Mouse (Mus musculus) liver (tissue): ENCODE measurements around the gene Als2cl.
A peak's percentile ranks its signal among the peaks of the same experiment; 100 is the strongest.

Experiments
- DNase-seq: peaks from one replicate; pipeline ENCODE4 v3.0.0-alpha.2; 2020; ENCODE audit warnings: mixed read lengths

Gene Als2cl

GRCm38 (mm10) chr9:110920665-110921419 lies 41.2 kb downstream of the Als2cl start:
- no peak for DNase-seq

DNA sequence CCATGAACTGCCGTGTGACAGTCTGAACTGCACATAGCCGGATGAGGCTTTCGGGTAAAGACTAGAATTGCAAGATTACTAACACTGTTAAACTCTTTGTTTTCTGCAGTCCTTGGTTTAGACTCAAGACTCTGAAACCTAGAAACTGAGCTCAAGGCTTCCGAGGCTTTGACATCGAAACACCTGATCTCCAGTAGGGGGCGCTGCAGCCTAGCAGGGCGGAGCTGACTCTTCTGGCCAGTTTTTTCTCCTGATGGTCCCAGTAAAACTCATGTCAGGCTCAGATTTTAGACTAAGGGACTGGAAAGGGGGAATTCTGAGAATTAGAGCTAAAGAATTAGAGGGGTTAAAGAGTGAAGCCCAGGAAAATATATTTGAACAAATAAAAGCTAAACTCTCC lies 43.1 kb downstream of the Als2cl start:
- peak; percentile 74 for DNase-seq

DNA sequence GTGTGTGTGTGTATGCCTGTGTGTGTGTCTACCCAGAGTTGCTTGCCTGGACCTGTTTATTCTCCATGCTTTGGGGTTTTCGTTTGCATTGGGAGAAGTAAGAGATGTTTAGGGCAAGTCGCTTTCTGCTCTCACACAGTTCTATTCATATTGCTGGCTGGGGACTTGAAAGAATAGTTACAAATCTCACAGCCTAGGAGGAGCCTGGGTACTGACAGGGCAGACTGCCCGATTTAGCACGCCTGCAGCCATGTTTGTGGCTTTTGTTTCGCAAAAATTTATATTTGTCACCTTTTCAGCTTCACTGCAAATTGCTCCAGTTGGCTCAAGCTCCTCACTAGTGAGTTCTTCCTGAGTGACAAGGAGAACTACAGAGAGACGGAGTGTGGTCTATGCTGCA lies 51.9 kb downstream of the Als2cl start:
- no peak for DNase-seq

DNA sequence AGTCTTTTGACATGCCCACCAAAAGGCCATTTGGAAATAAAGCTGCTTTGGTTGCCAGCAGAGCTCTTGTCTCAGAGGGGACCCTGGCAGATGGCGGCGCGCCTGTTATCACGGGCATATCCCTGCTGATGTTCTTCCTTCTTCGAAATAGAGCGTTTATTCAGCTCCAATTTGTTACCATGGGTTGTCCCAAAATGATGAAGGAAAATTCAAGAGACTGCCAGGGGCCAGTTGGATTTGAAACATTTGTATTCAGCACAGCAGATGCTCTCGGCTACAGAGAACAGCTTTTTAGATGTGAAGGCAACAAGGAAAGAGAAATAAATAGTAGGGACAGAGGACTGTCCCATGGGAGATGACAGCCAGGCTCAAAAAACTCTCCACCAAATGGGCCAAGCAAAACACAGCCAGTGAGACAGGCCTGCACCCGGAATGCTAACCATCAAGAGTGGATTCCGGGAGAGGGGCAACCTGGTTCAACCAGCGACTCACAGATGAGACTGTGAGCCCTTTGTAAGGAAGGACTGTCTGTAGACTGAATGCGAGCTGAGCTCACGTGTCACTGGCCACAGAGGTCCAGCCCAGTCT lies 54.3 kb downstream of the Als2cl start:
- DNase-seq = no peak

- no peak for DNase-seq
These were observed 56.3 kb downstream of the Als2cl start for GRCm38 (mm10) chr9:110935941-110936340.

DNA sequence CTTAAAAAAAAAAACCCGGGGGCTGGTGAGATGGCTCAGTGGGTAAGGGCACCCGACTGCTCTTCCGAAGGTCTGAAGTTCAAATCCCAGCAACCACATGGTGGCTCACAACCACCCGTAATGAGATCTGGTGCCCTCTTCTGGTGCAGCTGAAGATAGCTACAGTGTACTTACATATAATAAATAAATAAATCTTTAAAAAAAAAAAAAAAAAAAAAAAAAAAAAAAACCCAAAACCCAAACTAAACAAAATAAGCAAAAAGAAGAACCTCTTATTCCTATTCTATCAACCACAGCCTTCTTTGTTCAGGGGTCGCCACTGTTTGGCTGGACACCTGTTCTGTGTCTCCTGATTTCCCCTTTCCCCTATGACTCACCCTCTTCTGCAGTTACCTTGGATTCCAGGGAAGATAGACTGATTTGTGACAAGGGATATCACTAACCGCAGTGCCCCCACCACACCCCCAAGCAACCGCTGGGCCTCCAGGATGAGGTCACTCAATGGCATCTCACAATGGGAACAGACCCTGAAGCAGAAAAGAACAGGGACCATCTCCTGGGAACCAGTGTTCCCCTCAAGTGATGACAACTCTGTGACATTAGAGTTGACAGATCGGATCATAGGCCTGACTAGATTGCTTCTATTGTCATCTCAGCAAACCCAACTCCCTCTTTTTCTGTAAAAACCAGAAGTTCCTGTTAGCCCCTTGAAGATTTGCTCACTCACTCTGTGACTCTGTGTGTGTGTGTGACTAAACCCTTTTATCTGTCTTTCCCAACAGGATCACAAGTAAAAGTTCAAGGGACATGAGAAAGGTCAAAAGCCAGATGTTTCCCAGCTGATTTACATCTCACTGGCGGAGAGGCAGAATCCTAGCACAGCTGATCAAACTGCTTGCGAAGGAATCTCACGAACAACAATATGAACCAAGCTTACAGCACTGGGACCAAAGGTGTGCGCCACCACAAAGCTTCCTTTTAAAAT lies 58.1 kb downstream of the Als2cl start:
- no peak for DNase-seq

DNA sequence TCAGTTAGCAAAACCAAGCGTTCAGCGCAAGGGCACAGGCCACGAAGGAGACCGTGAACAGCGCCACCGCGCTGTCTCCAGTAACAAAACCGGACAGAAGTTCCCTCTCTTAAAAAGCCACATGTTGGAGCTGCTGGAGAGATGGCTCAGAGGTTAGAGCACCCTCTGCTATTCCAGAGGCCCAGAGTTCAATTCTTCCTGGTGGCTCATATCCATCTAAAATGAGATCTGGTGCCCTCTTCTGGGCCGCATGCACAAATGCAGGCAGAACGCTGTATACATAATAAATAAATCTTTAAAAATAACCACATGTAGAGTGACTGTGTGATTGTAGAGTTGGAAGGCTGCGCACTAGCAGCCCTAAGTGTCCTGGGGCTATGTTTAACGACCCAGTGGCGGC lies 64.6 kb downstream of the Als2cl start:
- no peak for DNase-seq

- no peak for DNase-seq
These were observed 65.7 kb downstream of the Als2cl start for GRCm38 (mm10) chr9:110945343-110945742.

DNA sequence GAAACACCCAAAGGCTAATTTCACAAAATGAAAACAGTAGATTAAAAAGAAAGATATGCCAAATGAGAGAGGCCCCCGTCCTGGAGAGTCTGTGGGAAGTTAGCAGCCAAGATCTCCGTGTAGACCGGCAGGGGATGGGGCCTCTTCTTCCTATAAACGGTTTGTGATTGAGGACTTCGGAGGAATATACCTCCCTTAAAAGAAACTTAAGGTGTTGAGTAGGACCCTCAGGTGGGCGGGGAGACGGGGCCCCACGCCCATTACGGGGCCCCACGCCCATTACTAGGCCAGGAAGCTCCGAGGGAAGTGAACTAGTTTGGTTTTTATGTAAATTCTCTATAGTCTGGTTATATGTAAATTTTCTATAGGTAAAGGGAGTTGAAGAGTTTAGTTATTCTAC lies 66.3 kb downstream of the Als2cl start, which contains the start of gene Tdgf1:
Tdgf1 (minus strand) TSS at position 233 of the 400 bp plus-strand sequence.
- DNase-seq = no peak

- no peak for DNase-seq
These were observed 66.9 kb downstream of the Als2cl start for GRCm38 (mm10) chr9:110946548-110947044.

DNA sequence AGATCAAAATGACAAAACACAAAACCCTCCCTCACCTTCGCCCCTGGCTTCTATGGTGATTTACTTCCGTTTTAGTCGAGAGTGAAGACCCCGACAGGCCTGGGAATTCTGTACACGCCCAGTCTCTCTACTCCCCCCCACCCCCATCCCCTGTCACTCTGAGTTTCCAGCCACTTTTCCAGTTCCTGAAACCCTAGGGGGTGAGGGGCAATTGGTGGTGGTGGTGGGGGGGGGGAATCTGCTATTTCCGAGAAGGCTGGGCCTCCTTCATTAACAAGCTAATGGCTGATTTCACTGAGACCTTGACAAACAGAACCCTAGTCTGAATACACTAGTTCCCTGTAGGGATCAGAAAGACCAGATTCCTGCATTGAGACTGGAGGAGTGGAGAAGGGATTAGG lies 67.6 kb downstream of the Als2cl start:
- DNase-seq = no peak

GRCm38 (mm10) chr9:110947900-110948299 lies 68.2 kb downstream of the Als2cl start:
- no peak for DNase-seq

DNA sequence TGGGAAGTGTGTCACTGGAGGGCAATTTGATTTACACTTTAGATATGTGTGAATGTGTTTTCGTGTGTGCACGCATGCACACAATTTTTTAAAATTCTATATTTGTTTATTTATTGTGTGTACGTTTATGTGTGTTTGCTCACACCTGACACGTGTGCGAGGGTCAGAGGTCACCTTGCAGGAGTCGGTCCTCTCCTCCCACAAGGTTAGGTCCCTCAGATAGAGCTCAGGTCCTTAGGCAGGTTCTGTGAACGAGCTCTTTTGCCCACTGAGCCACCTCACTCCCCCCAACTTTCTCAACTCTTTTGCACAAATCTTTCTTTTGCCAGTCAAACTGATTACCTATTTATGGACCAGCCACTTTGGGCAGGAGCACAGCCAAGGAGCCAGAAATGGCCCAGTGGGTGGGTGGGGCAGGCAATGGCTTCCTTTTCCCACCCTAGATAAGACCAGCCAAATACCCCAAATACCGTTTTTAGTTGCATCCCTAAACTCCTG lies 69.2 kb downstream of the Als2cl start:
- no peak for DNase-seq

- no peak for DNase-seq
These were observed 70.4 kb downstream of the Als2cl start for GRCm38 (mm10) chr9:110950109-110950508.
